Mouse (Mus musculus) testis, adult 2 months (tissue): ENCODE results near the gene Cdkal1.

ENCODE experiments used
- CTCF ChIP-seq: fragments of 200-500 bp; IDR thresholded peaks from 2 replicates; pipeline ENCODE4 v1.5.1; 2012; ENCODE audit warnings: low read depth, mild to moderate bottlenecking, inconsistent platforms, low read length, moderate library complexity; ENCODE audit not compliant: control insufficient read depth, insufficient read depth, insufficient replicate concordance
- POLR2A ChIP-seq: fragments of 200-500 bp; IDR thresholded peaks from 2 replicates; pipeline ENCODE4 v1.6.1; 2012; ENCODE audit warnings: low read depth, mild to moderate bottlenecking, inconsistent platforms, low read length, moderate library complexity; ENCODE audit not compliant: control insufficient read depth

- TF ChIP-seq CTCF (no peak), POLR2A (no peak)
Observed at GRCm38 (mm10) chr13:29744188-29744587, 111.3 kb downstream of the Cdkal1 start.
